Mouse (Mus musculus) small intestine, adult 2 months (tissue): ENCODE results near the gene Gm44790. TPM values are rescaled to one million over a fixed set of nuclear protein-coding genes. Genes with fewer than 3 reads are reported as not detected.
A peak's percentile ranks its signal among the peaks of the same experiment; 100 is the strongest.
"Not testable (repeated sequence)": the region's sequence is repeated elsewhere in the genome, so short reads cannot be mapped to it uniquely, and the experiment has no call there.

Experiments used
- H3K27ac ChIP-seq: fragments of 200-500 bp; 2 replicates; pipeline ENCODE4 v1.5.1; 2012; ENCODE audit warnings: low read depth, low read length, control low read depth, inconsistent platforms; ENCODE audit not compliant: insufficient read depth
- H3K27me3 ChIP-seq: fragments of 200-500 bp; 2 replicates; pipeline ENCODE4 v1.6.1; 2012; ENCODE audit warnings: mild to moderate bottlenecking, moderate library complexity, low read length, inconsistent platforms; ENCODE audit not compliant: control insufficient read depth, insufficient read depth
- H3K36me3 ChIP-seq: fragments of 200-500 bp; 2 replicates; pipeline ENCODE4 v1.6.1; 2012; ENCODE audit warnings: mild to moderate bottlenecking, low read length, control low read depth, inconsistent platforms; ENCODE audit not compliant: control insufficient read depth, insufficient read depth
- H3K4me1 ChIP-seq: fragments of 200-500 bp; 2 replicates; pipeline ENCODE4 v1.6.1; 2012; ENCODE audit warnings: low read length, inconsistent platforms, mixed read lengths; ENCODE audit not compliant: control insufficient read depth, insufficient read depth, insufficient read length
- H3K4me3 ChIP-seq: fragments of 200-500 bp; 2 replicates; pipeline ENCODE4 v1.5.1; 2012; ENCODE audit warnings: low read depth, mild to moderate bottlenecking, control low read depth, inconsistent platforms, low read length, moderate library complexity
- CTCF ChIP-seq: fragments of 200-500 bp; IDR thresholded peaks from 2 replicates; pipeline ENCODE4 v1.5.1; 2012; ENCODE audit warnings: low read depth, mild to moderate bottlenecking, control low read depth, inconsistent platforms, low read length, moderate library complexity, mixed read lengths; ENCODE audit not compliant: insufficient replicate concordance, insufficient read length; ENCODE audit errors: extremely low read depth
- POLR2A ChIP-seq: fragments of 200-500 bp; IDR thresholded peaks from 2 replicates; pipeline ENCODE4 v1.6.1; 2012; ENCODE audit warnings: low read depth, mild to moderate bottlenecking, control low read depth, inconsistent platforms, low read length, moderate library complexity
- WGBS: fragments of 180-500 bp; shearing (Covaris S2); methylation state at CpG from one replicate; pipeline ENCODE4 v1.1.7; 2018; 5-methylcytosine and 5-hydroxymethylcytosine counted together
- polyA plus RNA-seq: library from polyadenylated mRNA; depleted of rRNA; stranded (reverse); fragments of >200 nt; gene quantifications from 2 replicates; pipeline ENCODE4 v1.2.3, GENCODE M21; 2012

Gene Gm44790
- polyA plus RNA-seq, 1 experiment = 9.2 TPM

- 52% methylated on average over 9 of the region's 9 CpGs for WGBS
- TF ChIP-seq CTCF (no peak), POLR2A (no peak)
- Histone ChIP-seq H3K4me3 (peak overlapping the region; percentile 49), H3K4me1 (peaks cover 9% of the 10 kb centered on the region; the same call in 1 of the 2 replicates), H3K27me3 (no peaks in the 10 kb centered on the region), H3K27ac (peak overlapping the region; percentile 35), H3K36me3 (no peaks in the 10 kb centered on the region)
These were observed 53.9 kb downstream of the Gm44790 start for GRCm38 (mm10) chr6:86480189-86480831.

DNA sequence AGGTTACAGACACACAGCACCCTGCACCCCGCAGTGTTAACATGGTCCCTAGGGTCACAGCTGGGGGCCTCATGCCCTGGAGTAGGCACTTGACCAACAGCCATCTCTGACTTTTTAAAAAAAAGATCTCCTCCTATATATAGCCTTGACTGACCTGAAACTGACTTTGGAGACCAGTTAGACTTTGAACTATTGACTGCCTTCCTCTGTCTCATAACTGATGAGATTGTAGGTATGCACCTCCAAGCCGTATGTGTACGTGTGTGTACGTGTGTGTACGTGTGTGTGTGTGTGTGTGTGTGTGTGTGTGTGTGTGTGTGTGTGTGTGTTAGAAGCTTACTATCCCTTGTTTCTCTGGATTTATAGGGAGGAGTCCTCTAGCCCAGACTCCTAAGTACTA lies 55.4 kb downstream of the Gm44790 start:
- Histone ChIP-seq H3K4me3 (no peak overlapping the region), H3K36me3 (no peaks in the 10 kb centered on the region), H3K4me1 (peaks cover 9% of the 10 kb centered on the region; the same call in 1 of the 2 replicates), H3K27ac (peak overlapping the region; percentile 24; the same call in 1 of the 2 replicates), H3K27me3 (no peaks in the 10 kb centered on the region)
- TF ChIP-seq POLR2A (no peak), CTCF (no peak)
- 45% methylated on average over 5 of the region's 5 CpGs for WGBS

- WGBS = 65% methylated on average over 7 of the region's 7 CpGs
- peaks cover 20% of the 10 kb centered on the region for H3K4me1 ChIP-seq
- H3K27me3 ChIP-seq = no peaks in the 10 kb centered on the region
- TF ChIP-seq CTCF = no peak
- no peak for TF ChIP-seq POLR2A
- H3K4me3 ChIP-seq = no peak overlapping the region
- no peaks in the 10 kb centered on the region for H3K36me3 ChIP-seq
- H3K27ac ChIP-seq = no peak overlapping the region
These were observed 59.6 kb downstream of the Gm44790 start for GRCm38 (mm10) chr6:86485943-86486640.

DNA sequence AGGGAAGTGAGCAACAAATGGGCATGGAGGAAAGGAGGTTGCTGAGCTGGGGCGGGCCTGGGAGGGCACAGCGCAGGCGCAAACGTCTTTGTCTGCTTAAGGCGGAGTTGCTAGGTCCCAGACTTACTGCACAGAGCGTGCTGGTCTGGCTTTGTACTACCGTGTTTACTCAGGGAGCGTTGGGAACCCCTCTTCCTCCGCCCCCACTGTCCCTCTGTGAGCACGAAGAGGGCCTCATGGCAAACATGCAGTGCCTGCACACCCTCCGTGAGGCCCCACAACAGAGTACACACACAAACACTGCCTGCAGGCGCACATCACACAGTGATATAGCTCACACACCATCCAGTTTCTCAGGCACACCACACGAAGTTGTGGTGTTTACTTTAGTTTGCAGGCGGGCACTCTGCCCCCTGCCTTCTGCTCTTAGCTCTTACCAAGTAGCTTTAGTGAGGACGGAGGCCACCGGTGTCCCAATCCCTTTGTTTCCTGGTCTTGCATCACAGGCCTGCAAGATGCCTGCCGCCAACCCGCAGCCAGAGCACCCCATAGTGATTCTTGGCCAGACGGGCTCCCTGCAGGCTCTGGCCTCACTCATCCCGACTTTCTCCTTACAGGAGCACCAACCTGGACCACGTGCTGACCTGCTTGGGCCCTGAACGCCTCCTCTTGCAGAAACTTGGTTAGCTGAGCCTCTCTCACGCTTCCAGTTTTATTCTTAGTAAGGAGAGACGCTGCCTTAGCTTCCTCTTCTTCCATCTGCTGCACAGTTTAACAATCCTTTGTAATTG lies 61.1 kb downstream of the Gm44790 start:
- no peaks in the 10 kb centered on the region for H3K36me3 ChIP-seq
- H3K4me3 ChIP-seq = peak overlapping the region; percentile 40
- TF ChIP-seq POLR2A = peak; percentile 63; the same call in 1 of the 2 replicates
- TF ChIP-seq CTCF = 0 out of 2 replicates have a peak, but pooled peaks have one; percentile 4
- no peaks in the 10 kb centered on the region for H3K27me3 ChIP-seq
- peak overlapping the region; percentile 94 for H3K27ac ChIP-seq
- peaks cover 13% of the 10 kb centered on the region for H3K4me1 ChIP-seq
- 2% methylated on average over 24 of the region's 24 CpGs for WGBS

DNA sequence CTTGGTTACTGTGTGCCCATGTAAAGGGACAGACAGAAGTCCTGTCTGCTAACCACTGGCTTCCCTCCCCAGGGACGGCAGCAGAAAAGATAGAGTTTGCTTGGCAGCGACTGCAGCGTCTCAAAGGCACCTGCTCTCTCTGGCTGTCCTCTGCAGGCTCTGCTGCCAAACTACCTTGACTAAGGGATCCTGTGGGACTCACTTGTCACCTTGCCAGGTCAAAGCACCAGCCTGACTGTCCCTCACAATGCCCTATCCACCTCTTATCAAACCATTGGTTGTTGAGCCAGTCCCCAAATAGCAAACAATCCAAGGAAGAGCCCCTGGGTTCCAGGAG lies 61.7 kb downstream of the Gm44790 start:
- Histone ChIP-seq H3K4me1 (peaks cover 13% of the 10 kb centered on the region), H3K36me3 (no peaks in the 10 kb centered on the region), H3K4me3 (no peak overlapping the region), H3K27me3 (no peaks in the 10 kb centered on the region), H3K27ac (peak overlapping the region; percentile 94)
- TF ChIP-seq CTCF (no peak), POLR2A (no peak)
- WGBS = 16% methylated on average over 3 of the region's 3 CpGs

DNA sequence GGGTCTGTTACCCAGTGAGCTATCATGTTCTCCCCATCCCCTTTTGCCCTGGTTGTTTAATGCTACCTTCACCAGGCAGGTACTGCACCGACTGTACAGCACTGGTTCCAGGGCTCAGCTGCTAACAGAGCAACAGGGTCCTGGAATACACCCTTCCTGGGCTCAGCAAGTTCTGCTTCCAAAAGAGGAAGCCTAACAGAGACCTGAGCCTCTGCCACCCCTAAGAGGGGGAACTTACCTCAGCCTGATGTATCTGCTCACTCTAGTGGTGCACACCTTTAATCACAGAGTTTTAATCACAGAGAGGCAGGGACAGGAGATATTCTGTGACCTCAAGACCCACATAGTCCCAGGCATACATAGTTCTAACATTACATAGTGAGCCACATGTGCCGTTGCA lies 63.5 kb downstream of the Gm44790 start:
- Histone ChIP-seq H3K4me1 (peaks cover 13% of the 10 kb centered on the region), H3K27ac (no peak overlapping the region), H3K36me3 (no peaks in the 10 kb centered on the region), H3K4me3 (no peak overlapping the region), H3K27me3 (no peaks in the 10 kb centered on the region)
- TF ChIP-seq CTCF (no peak), POLR2A (no peak)
- 85% methylated on average over 2 of the region's 2 CpGs for WGBS

- not testable (repeated sequence) for H3K36me3 ChIP-seq, H3K27ac ChIP-seq, H3K4me3 ChIP-seq, H3K27me3 ChIP-seq
- 94% methylated on average over 8 of the region's 8 CpGs for WGBS
- H3K4me1 ChIP-seq = peaks cover 13% of the 10 kb centered on the region
These were observed 64.0 kb downstream of the Gm44790 start for GRCm38 (mm10) chr6:86490413-86490812.
